Mouse (Mus musculus) kidney, adult 9 months (tissue): ENCODE measurements at regions not wholly inside any gene's neighbourhood (a gene's known extent, or its start where the extent isn't known, plus 50 kb on each side); places are given as distances from the start of the nearest gene placed in this dataset.

Experiments used
- DNase-seq: peaks from one replicate; pipeline ENCODE4 v3.0.0; 2022

DNA sequence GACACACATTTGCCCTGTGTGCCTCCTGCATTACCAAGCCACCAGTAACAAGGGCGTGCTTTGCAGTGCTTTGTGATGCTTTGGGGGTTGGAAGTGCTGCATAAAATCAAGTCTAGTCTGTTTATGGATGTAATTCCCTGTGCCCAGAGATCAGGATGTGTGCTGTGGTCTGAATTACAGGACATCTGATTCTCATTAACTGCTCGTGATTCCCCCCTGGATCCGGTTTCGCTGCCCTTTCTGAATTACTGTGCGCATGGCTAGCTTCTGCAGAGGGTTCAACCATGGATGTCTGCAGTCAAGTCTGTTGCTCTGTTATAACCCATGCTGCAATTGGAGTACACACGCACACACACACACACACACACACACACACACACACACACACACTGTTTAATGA, 52.5 kb upstream of the Magi1 start:
- no peak for DNase-seq
